Mouse (Mus musculus): ENCODE measurements around the gene Sos1.

DNA sequence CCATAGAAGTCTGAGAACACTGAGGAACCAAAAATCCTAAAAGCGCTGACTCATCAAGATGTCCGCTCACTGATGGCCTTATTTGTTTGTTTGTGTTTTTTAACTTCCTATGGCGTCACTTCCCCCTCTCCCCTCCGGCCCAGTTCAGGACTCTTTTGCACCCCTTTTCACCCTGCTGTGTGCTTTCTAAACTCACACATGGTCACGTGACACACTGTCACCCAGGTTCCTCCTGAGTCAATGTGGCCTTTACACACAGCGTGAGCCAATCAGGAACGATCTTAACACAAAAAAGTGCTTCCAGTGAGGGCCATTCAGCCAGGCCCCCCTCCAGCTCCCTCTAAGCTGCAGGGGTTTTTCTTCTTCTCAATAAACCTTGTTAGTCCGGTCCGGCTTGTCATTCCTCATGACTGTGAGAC, 16.9 kb upstream of the Sos1 start:
- TF ChIP-seq TAL1 (IDR thresholded peaks at IDR 0.05; ENCODE audit: low read length) (no peak), GATA1 (IDR thresholded peaks at IDR 0.05; ENCODE audit: low read length) (no peak)

All from erythroblast, embryonic 14.5 days (primary cell).